Mouse (Mus musculus) liver, postnatal 0 days (tissue): ENCODE results near the gene Snupn.

Source experiments
- CTCF ChIP-seq: sonication (generic); IDR thresholded peaks from 2 replicates; pipeline ENCODE4 v1.5.1; 2016; ENCODE audit warnings: antibody characterized with exemption, low read depth
- EP300 ChIP-seq: IDR thresholded peaks from 2 replicates; pipeline ENCODE4 v1.6.1; 2016; ENCODE audit warnings: antibody characterized with exemption, low read depth, mild to moderate bottlenecking

- TF ChIP-seq CTCF (no peak), EP300 (no peak)
These were observed 20.1 kb upstream of the Snupn start for GRCm38 (mm10) chr9:56930556-56930955.
